Mouse (Mus musculus) E14TG2a.4 (cell line): Measurements from ENCODE around the gene Mss51.

ENCODE experiments used
- CTCF ChIP-seq: conservative IDR thresholded peaks from 2 replicates; pipeline ENCODE4 v1.5.1; 2014; ENCODE audit warnings: low read length
- NANOG ChIP-seq: IDR thresholded peaks from 2 replicates; pipeline ENCODE4 v1.6.1; 2014; ENCODE audit warnings: borderline replicate concordance, low read length, mixed read lengths
- POU5F1 ChIP-seq: IDR thresholded peaks from 2 replicates; pipeline ENCODE4 v1.6.1; 2014; ENCODE audit warnings: low read length, borderline replicate concordance

DNA sequence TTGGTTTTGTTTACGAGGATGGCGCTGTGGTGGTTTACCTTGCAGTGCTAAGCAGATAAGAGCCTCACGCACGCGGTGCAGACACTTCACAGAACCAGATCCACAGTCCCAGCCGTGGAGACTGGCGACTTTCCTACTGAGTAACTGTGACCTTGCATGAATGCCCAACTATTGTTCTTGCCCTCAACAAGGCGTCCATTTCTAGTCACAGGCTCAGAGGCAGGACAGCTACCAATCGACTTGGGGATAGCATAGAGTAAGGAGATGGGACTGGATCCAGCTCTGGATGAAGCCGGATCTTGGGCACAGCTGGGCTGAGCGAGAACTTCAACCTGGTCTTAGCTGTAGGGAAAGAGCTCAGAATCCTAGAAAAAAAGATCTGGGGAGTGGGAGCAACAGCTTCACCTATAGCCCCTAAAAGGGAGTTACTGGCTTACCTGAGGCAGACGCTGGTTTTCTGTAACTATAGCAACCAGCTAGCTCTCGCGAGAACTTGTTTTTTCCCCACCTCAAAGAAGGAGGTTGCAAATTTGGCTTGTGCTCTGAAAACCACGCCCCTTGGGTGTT, 44.9 kb downstream of the Mss51 start, which contains the start of gene Cfap70:
- TF ChIP-seq CTCF (no peak), POU5F1 (no peak), NANOG (no peak)
